Mouse (Mus musculus): ENCODE data around the gene Mansc1. TPM values are rescaled to one million over a fixed set of nuclear protein-coding genes. Genes with fewer than 3 reads are reported as not detected.

Mansc1 gene
- polyA plus RNA-seq, 1 experiment from 2014 or later, result 7.4 TPM

GRCm38 (mm10) chr6:134559635-134560034, 72.7 kb downstream of the Mansc1 start:
- no peak overlapping the region for H3K4me2 ChIP-seq
- H3K27ac ChIP-seq, result 0 out of 2 replicates have a peak overlapping the region, but pooled peaks have one; percentile 8
- peaks cover 44% of the 10 kb centered on the region for H3K4me1 ChIP-seq
- H3K27me3 ChIP-seq, result no peaks in the 10 kb centered on the region
- no peaks in the 10 kb centered on the region for H3K9me3 ChIP-seq
- ATAC-seq (ENCODE audit: borderline replicate concordance, extremely low read depth, low FRiP score, low TSS enrichment), result no peak
- H3K36me3 ChIP-seq, result no peaks in the 10 kb centered on the region
- 62% methylated on average over 3 of the region's 3 CpGs for WGBS
- H3K9ac ChIP-seq, result no peak overlapping the region
- no peak overlapping the region for H3K4me3 ChIP-seq

Other genes starting within 250 kb of the Mansc1 start
- 3.8 and 4.5 TPM in 2 replicates for gene Bcl2l14, start 236.2 kb downstream of the Mansc1 start, polyA plus RNA-seq (2015; fragmentation: Nextera tagmentation; extraction: Ambion mirVana)
- 22.3 and 24.7 TPM in 2 replicates for gene Lrp6, start 65.5 kb downstream of the Mansc1 start, polyA plus RNA-seq (2015; fragmentation: Nextera tagmentation; extraction: Ambion mirVana)
- gene Borcs5, start 7.0 kb upstream of the Mansc1 start, polyA plus RNA-seq (2015; fragmentation: Nextera tagmentation; extraction: Ambion mirVana), result 13.4 and 15.9 TPM in 2 replicates
- 10.5 and 11.6 TPM in 2 replicates for gene Dusp16, start 160.1 kb upstream of the Mansc1 start, polyA plus RNA-seq (2015; fragmentation: Nextera tagmentation; extraction: Ambion mirVana)
- 2.0 and 2.6 TPM in 2 replicates for gene Crebl2, start 197.7 kb upstream of the Mansc1 start, polyA plus RNA-seq (2015; fragmentation: Nextera tagmentation; extraction: Ambion mirVana)